Mouse (Mus musculus) neural tube, embryonic 10.5 days (tissue): ENCODE data around the gene Wasf2.

Experiments used
- DNase-seq: peaks from one replicate; pipeline ENCODE4 v3.0.0-alpha.2; 2017; ENCODE audit warnings: low spot score; ENCODE audit errors: extremely low spot score

Gene Wasf2

DNA sequence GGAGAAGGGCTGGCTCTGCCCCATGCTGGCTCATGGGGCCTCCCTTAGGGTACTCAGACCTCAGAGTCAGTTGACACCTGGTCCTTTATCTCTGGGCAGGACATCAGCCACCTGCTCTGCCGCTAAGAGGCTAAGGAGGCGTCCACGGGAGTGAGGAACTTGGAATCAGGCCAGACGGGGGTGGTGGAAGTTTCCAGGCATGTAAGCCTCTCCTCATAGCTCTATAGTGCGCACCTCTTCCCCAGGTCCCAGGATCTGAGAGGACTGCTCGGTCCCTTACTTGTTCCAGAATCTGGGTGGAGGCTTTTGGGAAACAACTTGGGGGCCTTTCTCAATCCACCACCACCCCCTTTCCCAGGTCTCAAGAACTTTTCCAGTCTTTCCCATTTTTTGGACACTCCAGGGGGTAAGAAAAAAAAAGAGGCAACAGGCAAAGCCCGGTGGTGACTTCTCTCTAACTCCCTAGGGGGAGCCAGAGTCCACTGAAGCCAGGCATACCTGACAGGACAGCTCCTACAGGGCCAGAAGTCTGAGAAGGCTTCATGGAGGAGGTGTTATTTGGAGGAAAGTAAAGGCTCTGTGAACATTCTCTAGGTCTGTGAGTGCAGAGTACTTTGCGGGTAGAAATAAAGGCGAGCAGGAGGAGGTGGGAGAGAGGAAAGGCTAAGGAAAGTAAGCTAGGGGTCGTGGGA lies 103.1 kb downstream of the Wasf2 start:
- no peak for DNase-seq

- DNase-seq: no peak
Observed at GRCm38 (mm10) chr4:133234771-133235170, 104.5 kb downstream of the Wasf2 start.

DNA sequence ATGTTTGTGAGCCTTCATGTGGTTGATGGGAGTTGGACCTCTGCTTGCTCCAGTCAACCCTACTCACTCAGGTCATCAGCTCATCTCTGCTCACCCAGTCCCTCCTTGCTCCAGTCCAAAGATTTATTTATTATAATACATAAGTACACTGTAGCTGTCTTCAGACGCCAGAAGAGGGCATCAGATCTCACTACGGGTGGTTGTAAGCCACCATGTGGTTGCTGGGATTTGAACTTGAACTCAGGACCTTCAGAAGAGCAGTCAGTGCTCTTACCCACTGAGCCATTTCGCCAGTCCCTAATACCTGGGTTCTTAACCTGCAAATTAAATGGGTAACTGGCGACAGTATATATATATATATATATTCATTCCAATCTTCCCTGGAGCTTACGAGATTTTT lies 105.1 kb downstream of the Wasf2 start:
- no peak for DNase-seq

GRCm38 (mm10) chr4:133237911-133238310 lies 107.6 kb downstream of the Wasf2 start:
- DNase-seq: no peak

DNA sequence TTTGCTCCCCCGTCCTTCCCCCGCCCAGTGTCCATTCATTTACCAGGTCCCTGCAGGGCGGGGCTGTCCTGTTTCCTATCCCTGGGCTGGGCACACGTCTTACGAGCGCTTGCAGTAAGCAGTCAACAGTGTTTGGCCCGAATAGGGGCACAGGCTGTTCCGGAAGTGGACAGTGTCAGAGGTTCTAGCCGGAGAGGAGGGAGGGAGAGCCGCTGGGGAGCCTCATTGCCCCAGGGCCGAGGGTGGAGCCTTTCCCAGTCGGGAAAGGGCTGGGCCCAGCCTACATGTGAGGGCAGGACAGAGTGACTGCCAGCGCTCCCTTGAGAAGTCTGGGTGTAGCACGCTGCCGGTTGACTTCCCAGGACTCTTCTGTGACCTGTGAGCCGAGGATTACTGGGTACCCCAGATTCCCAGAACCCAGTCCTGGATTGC lies 110.2 kb downstream of the Wasf2 start, which contains the start of gene Map3k6:
TSS of gene Map3k6 (plus strand) at position 329 of the 432 bp plus-strand sequence.
- DNase-seq: peak; percentile 48

DNA sequence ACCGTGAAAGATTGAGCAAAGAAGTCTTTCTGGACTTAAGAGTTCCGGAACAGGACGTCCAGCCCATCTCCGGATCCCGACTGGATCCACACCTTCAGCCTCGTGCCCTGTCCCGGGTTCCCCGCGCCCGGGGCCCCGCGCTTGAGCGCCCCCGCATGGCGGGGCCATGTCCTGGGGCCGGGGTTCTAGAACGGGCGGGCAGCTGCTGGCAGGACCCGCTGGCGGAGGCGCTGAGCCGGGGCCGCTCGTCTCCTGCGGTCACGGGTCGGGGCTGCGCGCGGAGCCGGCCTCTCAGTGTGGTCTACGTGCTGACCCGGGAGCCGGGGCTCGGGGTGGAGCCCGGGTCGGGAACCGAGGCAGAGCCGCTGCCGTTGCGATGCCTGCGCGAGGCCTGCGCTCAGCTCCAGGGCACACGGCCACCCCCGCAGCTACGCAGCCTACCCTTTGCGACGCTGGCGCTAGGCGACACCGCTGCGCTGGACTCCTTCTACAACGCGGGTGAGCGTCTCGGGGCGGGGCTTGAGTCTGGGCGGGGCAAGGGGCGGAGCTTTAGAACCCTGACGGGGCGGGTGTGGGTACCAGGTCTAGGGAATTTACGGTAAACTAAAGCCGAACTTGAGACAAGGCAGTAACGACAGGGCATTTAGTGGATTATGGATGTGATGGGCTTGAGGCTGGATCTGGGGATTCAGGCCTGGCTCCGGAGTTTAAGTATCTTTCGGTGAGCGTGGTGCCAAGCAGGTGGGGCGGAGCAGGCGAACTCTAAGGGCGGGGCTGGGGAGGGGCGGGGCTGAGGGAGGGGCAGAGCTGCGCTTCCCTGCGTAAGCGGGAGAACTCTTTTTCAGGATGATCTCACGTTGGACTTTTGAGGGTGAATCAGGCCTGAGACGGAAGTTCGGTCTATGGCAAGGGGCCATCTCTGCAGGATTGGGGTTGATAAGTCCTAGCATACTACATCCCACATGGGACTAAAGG lies 110.9 kb downstream of the Wasf2 start:
- DNase-seq: peak; percentile 96

- no peak for DNase-seq
Observed at GRCm38 (mm10) chr4:133241910-133242309, 111.6 kb downstream of the Wasf2 start.

DNA sequence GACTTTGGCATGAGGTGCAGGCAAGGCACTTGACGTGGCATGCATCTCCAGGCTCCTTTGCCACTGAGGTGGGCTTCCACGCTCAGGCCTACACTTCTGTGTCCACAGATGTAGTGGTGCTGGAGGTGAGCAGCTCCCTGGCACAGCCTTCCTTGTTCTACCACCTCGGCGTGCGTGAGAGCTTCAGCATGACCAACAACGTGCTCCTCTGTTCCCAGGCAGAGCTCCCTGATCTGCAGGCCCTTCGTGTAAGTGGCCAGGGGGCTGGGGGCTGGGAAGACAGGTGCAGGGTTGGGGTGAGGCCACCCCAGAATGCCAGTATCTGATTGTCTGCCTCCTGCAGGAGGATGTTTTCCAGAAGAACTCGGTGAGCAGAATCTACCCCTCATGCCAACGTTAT lies 112.4 kb downstream of the Wasf2 start:
- no peak for DNase-seq

DNA sequence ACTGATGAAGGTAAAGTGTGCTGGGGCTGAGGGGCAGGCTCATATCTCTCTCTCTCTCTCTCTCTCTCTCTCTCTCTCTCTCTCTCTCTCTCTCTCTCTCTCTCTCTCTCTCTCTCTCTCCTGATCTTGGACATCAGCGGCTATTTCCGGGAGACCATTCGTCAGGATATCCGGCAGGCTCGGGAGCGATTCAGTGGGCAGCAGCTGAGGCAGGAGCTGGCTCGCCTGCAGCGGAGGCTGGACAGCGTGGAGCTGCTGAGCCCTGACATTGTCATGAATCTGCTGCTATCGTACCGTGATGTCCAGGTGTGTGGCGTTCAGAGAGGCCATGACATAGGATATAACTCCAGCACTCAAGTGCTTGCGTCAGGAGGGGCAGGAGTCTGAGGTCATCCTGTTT lies 113.2 kb downstream of the Wasf2 start:
- no peak for DNase-seq

GRCm38 (mm10) chr4:133244289-133244688 lies 114.0 kb downstream of the Wasf2 start:
- no peak for DNase-seq

DNA sequence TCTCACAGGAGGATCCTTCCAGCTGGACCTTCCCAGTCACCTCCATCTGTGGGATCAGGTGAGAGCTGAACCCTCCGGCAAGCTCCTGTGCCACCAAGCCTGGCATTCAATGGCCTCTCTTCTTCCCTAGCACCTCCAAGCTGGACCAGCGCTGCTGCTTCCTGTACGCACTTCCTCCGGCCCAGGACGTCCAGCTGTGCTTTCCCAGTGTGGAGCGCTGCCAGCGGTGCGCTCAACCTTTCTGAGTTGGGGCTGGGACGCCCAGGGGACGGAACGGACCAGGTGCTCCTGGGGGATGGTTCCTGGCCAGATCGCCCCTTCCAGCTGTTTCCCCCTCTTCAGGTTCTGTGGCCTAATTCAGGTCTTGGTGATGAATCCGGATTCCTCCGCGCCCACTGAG lies 116.8 kb downstream of the Wasf2 start:
- DNase-seq: no peak

DNA sequence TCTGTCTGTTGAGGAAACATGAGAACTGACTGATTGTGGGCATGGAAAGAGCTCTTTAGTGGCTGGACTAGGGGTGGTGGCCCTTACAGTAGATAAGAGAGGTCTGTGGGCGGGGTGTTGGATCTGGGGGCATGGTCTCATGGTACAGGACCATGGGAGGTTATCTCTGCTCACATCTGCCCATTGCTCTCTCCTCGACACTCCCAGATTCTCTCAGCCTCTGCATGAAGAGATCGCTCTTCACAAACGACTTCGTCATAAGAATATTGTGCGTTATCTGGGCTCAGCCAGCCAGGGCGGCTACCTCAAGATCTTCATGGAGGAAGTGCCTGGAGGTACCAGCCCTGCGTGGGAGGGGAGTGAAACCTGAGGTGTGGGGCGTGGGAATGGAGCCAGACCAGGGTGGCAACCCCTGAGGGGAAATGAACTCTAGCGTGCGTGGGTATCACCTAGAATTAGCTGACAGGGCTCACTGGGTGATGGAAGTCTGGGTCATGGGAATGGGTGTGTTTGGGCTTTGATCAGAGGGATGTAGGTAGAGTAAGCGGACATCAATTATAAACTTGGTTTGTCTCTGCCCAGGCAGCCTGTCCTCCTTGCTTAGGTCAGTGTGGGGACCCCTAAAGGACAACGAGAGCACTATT lies 117.6 kb downstream of the Wasf2 start:
- DNase-seq: no peak
